Mouse (Mus musculus): ENCODE data around the gene Mmgt2. TPM values are rescaled to one million over a fixed set of nuclear protein-coding genes. Genes with fewer than 3 reads are reported as not detected.

Gene Mmgt2
- total RNA-seq, 4 experiments from 2014 or later: 39.9 to 60.5 (median 52.3) TPM

- no peak for DNase-seq
Measured at GRCm38 (mm10) chr11:62706141-62706540, 57.7 kb downstream of the Mmgt2 start.

- DNase-seq: no peak
Measured at GRCm38 (mm10) chr11:62708252-62708651, 59.8 kb downstream of the Mmgt2 start.

- no peak for DNase-seq
Measured at GRCm38 (mm10) chr11:62710657-62711056, 62.2 kb downstream of the Mmgt2 start.

Other genes with a start within 250 kb of the Mmgt2 start
- gene Pigl, start 190.2 kb upstream of the Mmgt2 start, total RNA-seq (2022): 10 to 100 TPM; 10.2 to 10.9 (median 10.7) TPM
- 100 to 1,000 TPM; 177 to 269 (median 227) TPM for gene Ncor1, start 190.1 kb upstream of the Mmgt2 start, total RNA-seq (2022)
- gene Cenpv, start 109.4 kb upstream of the Mmgt2 start, total RNA-seq (2022): 10 to 100 TPM; 31.1 to 42.2 (median 39.0) TPM
- 1,000 to 10,000 TPM; 1,433 to 1,769 (median 1,540) TPM for gene Ubb, start 97.5 kb upstream of the Mmgt2 start, total RNA-seq (2022)
- 1 to 10 TPM; 3.6 to 7.2 (median 4.9) TPM for gene Trpv2, start 74.2 kb upstream of the Mmgt2 start, total RNA-seq (2022)
- gene Lrrc75a, start 141 bp upstream of the Mmgt2 start, total RNA-seq (2022): 10 to 100 TPM; 30.3 to 54.2 (median 37.9) TPM
- 1 to 10 TPM; 4.5 to 9.8 (median 6.8) TPM for gene Zfp287, start 83.2 kb downstream of the Mmgt2 start, total RNA-seq (2022)
- gene Gm10428, start 104.4 kb downstream of the Mmgt2 start, total RNA-seq (2022): not detected
- 1 to 10 TPM; 2.9 to 4.8 (median 4.3) TPM for gene Zfp286, start 140.8 kb downstream of the Mmgt2 start, total RNA-seq (2022)
- gene Trim16, start 171.6 kb downstream of the Mmgt2 start, total RNA-seq (2022): 1 to 10 TPM; 4.8 to 9.2 (median 6.5) TPM
- gene Fbxw10, start 198.4 kb downstream of the Mmgt2 start, total RNA-seq (2022): 1 to 10 TPM; 1.1 to 2.2 (median 1.9) TPM
- 10 to 100 TPM; 55.3 to 69.3 (median 59.9) TPM for gene Tvp23b, start 230.8 kb downstream of the Mmgt2 start, total RNA-seq (2022)

All from adrenal gland, adult 8-10 months (tissue).